Mouse (Mus musculus): ENCODE measurements at regions not wholly inside any gene's neighbourhood (a gene's known extent, or its start where the extent isn't known, plus 50 kb on each side); places are given as distances from the start of the nearest gene placed in this dataset.

DNA sequence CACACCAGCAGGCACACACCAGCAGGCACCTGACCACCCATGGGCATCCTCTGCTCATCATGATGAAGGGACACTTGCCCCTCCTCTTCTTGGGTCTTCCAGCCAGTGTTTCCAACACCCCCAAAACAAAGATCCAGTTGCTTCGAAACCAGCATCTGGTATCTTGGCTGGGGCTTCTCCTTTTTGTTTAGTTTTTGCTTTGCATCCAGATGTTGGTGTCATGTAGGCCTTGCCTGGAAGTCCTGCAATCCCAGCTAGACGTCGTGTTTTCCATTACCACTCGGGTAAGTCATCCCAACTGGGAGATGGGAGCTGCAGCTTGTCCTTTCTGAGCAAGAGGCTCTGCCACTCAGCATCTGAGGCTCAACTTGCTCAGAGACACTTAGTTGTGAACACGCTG, 70.6 kb upstream of the Tspan2 start:
- no peak for ATAC-seq (ENCODE audit: low TSS enrichment)

DNA sequence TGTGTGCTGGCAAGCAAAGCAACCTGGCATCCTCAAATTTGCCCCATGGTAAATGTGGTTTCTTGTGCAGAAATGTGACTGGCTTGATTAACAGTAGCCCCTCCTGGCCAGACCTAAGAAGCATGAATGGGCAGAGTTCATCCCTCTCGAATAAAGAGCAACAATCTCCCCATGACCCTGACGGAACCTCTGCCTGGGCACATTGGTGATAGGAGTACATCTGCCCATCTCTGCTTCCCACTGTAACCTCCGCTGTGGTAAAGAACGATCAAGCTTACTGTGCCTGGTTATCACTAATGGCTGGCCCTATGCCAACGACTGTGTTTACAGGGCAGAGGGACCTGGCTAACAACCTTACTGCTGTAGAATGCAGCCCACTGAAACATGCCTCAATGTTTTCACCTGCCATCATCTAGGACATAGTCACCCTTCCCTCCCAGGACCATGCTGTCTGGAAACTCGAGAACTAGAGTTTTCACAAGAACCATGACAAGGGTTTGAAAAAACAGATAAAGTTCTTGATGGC, 69.6 kb upstream of the Tspan2 start:
- ATAC-seq (ENCODE audit: low TSS enrichment), result no peak

GRCm38 (mm10) chr3:102667796-102668195, 66.5 kb upstream of the Tspan2 start:
- no peak for ATAC-seq (ENCODE audit: low TSS enrichment)

DNA sequence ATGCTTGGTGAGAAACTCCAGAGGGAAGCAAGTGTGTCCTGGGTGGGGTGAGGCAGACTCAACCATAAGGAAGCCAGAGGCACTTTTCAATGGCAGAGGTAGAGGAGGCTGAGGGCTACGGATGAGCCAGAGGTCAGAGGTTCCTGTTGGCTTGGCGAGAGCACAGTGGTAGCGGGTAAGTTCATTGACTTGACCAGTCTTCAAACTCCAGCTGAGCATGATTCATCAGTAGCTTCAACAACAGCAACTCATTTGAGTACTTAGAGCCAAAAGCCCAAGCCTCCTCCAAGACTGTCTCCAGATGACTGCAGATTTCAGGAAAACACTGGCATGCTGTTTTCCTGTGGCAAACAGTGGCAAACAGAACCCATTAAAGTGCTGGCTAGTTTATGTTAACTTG, 65.8 kb upstream of the Tspan2 start:
- ATAC-seq (ENCODE audit: low TSS enrichment), result no peak

- ATAC-seq (ENCODE audit: low TSS enrichment), result no peak
These were observed 64.4 kb upstream of the Tspan2 start for GRCm38 (mm10) chr3:102669951-102670350.

- no peak for ATAC-seq (ENCODE audit: low TSS enrichment)
These were observed 63.8 kb upstream of the Tspan2 start for GRCm38 (mm10) chr3:102670557-102670956.

DNA sequence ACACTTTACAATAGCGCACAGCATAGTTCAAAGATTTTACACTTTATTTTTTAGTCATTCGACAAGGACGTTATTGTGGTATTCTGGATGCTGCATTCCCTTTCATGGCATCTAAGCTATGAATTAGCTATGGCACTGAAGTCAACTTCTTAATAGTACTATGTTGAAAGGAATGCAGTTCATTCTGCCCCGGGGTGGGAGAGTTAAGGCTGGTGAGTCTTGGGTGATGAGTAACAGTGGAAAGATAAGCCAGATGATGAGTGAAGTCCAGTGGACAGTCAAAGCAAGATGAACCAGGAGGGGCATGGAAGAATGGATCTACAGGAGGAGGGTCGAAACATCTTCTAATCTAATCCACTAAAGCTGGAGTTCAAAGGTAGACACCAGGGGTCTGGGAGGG, 63.4 kb upstream of the Tspan2 start:
- ATAC-seq (ENCODE audit: low TSS enrichment), result no peak

DNA sequence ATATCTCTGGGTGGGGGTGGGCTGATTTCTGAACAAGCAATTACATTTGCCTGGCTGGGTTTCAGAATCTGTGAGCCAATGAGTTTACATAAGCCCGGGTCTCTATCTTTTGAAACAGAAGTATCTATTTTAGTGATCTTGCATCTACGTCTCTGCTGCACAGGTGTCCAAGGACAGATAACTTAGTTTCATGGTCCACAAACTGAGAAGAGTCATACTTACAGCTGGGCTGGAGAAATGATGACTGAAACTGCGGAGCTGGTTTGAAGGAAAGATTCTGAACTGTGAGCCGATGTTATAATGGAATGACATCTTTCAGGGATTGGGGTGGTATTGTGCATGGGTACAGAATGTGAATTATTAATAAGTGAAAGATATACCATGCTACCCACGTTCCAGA, 60.8 kb upstream of the Tspan2 start:
- no peak for ATAC-seq (ENCODE audit: low TSS enrichment)

GRCm38 (mm10) chr3:102674068-102674467, 60.3 kb upstream of the Tspan2 start:
- no peak for ATAC-seq (ENCODE audit: low TSS enrichment)

- peak; percentile 100 for ATAC-seq (ENCODE audit: low TSS enrichment)
These were observed 57.3 kb upstream of the Tspan2 start for GRCm38 (mm10) chr3:102676946-102677534.

- ATAC-seq (ENCODE audit: low TSS enrichment), result no peak
These were observed 55.8 kb upstream of the Tspan2 start for GRCm38 (mm10) chr3:102678516-102678915.

GRCm38 (mm10) chr3:102682424-102682823, 51.9 kb upstream of the Tspan2 start:
- ATAC-seq (ENCODE audit: low TSS enrichment), result no peak

DNA sequence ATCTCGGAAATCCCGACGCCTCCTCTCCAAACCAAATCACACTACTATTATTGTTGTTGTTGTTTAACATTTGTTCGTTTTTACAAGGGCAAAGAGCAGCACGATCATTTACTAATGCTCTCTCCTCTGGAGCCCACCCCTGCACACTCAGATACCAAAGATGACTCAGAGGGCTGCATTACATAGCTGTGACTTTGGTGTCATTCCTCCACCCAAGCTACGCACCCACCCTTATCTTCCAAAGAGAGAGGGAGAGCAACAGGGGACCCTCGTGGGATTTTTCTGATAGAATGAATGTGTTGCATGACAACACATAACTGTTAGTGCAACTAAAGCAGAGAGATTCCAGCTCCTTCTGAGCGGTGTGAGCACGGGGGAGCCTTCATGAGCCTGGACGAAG, 50.8 kb upstream of the Tspan2 start:
- no peak for ATAC-seq (ENCODE audit: low TSS enrichment)

Measured in frontal cortex, adult (tissue).